Mouse (Mus musculus): Measurements from ENCODE around the gene H2afz. TPM values are rescaled to one million over a fixed set of nuclear protein-coding genes. Genes with fewer than 3 reads are reported as not detected.
A peak's percentile ranks its signal among the peaks of the same experiment; 100 is the strongest.

Gene H2afz
- polyA plus RNA-seq, 1 experiment from 2014 or later, result 676 TPM

- Histone ChIP-seq H3K4me1 (ENCODE audit: insufficient read depth) (peaks cover 7% of the 10 kb centered on the region), H3K27me3 (ENCODE audit: insufficient read depth, low read length) (no peaks in the 10 kb centered on the region), H3K4me2 (ENCODE audit: low read depth, low read length) (no peak overlapping the region), H3K9me3 (ENCODE audit: low read length) (no peaks in the 10 kb centered on the region), H3K36me3 (replicated peaks; ENCODE audit: insufficient read depth, low read length) (no peaks in the 10 kb centered on the region; the same call in 1 of the 2 replicates), H3K27ac (ENCODE audit: low read depth) (no peak overlapping the region), H3K4me3 (ENCODE audit: low read depth, low read length) (no peak overlapping the region), H3K9ac (replicated peaks) (no peak overlapping the region)
- no peak for DNase-seq
- 60% methylated on average over 8 of the region's 8 CpGs for WGBS (ENCODE audit: insufficient replicate concordance)
- TF ChIP-seq CTCF (IDR thresholded peaks at IDR 0.05; ENCODE audit: low read depth) (no peak), EP300 (IDR thresholded peaks at IDR 0.05; ENCODE audit: low read depth) (peak; percentile 47)
- ATAC-seq, result no peak
These were observed 3.7 kb upstream of the H2afz start for GRCm38 (mm10) chr3:137860394-137861170.

- H3K4me3 ChIP-seq (ENCODE audit: low read depth, low read length), result no peak overlapping the region
- no peaks in the 10 kb centered on the region for H3K27me3 ChIP-seq (ENCODE audit: insufficient read depth, low read length)
- no peak overlapping the region for H3K4me2 ChIP-seq (ENCODE audit: low read depth, low read length)
- no peak overlapping the region for H3K27ac ChIP-seq (ENCODE audit: low read depth)
- ATAC-seq (no peak), DNase-seq (no peak)
- 89% methylated on average over 4 of the region's 4 CpGs for WGBS (ENCODE audit: insufficient replicate concordance)
- peaks cover 4% of the 10 kb centered on the region; the same call in 1 of the 2 replicates for H3K36me3 ChIP-seq (replicated peaks; ENCODE audit: insufficient read depth, low read length)
- H3K4me1 ChIP-seq (ENCODE audit: insufficient read depth), result peaks cover 11% of the 10 kb centered on the region
- TF ChIP-seq EP300 (IDR thresholded peaks at IDR 0.05; ENCODE audit: low read depth), result no peak
- no peak for TF ChIP-seq CTCF (IDR thresholded peaks at IDR 0.05; ENCODE audit: low read depth)
- H3K9me3 ChIP-seq (ENCODE audit: low read length), result no peaks in the 10 kb centered on the region
- H3K9ac ChIP-seq (replicated peaks), result no peak overlapping the region
These were observed 2.9 kb upstream of the H2afz start for GRCm38 (mm10) chr3:137861436-137861835.

GRCm38 (mm10) chr3:137862600-137862999 lies 1.7 kb upstream of the H2afz start:
- H3K36me3 ChIP-seq (replicated peaks; ENCODE audit: insufficient read depth, low read length), result peaks cover 8% of the 10 kb centered on the region
- H3K4me1 ChIP-seq (ENCODE audit: insufficient read depth), result peaks cover 18% of the 10 kb centered on the region
- no peak for TF ChIP-seq EP300 (IDR thresholded peaks at IDR 0.05; ENCODE audit: low read depth)
- no peak for TF ChIP-seq CTCF (IDR thresholded peaks at IDR 0.05; ENCODE audit: low read depth)
- no peaks in the 10 kb centered on the region for H3K9me3 ChIP-seq (ENCODE audit: low read length)
- H3K4me3 ChIP-seq (ENCODE audit: low read depth, low read length), result no peak overlapping the region
- no peak overlapping the region for H3K27ac ChIP-seq (ENCODE audit: low read depth)
- no peak for ATAC-seq
- DNase-seq, result no peak
- 88% methylated on average over 3 of the region's 3 CpGs for WGBS (ENCODE audit: insufficient replicate concordance)
- no peak overlapping the region for H3K4me2 ChIP-seq (ENCODE audit: low read depth, low read length)
- no peak overlapping the region for H3K9ac ChIP-seq (replicated peaks)
- no peaks in the 10 kb centered on the region for H3K27me3 ChIP-seq (ENCODE audit: insufficient read depth, low read length)

GRCm38 (mm10) chr3:137863330-137864123 lies 760 bp upstream of the H2afz start:
- Histone ChIP-seq H3K9ac (replicated peaks) (peak overlapping the region; percentile 73), H3K4me2 (ENCODE audit: low read depth, low read length) (peak overlapping the region; percentile 89), H3K4me1 (ENCODE audit: insufficient read depth) (peaks cover 22% of the 10 kb centered on the region), H3K36me3 (replicated peaks; ENCODE audit: insufficient read depth, low read length) (peaks cover 8% of the 10 kb centered on the region), H3K9me3 (ENCODE audit: low read length) (no peaks in the 10 kb centered on the region), H3K27ac (ENCODE audit: low read depth) (peak overlapping the region; percentile 98), H3K4me3 (ENCODE audit: low read depth, low read length) (peak overlapping the region; percentile 89), H3K27me3 (ENCODE audit: insufficient read depth, low read length) (no peaks in the 10 kb centered on the region)
- ATAC-seq (no peak), DNase-seq (no peak)
- 36% methylated on average over 22 of the region's 22 CpGs for WGBS (ENCODE audit: insufficient replicate concordance)
- TF ChIP-seq CTCF (IDR thresholded peaks at IDR 0.05; ENCODE audit: low read depth) (no peak; the same call in 1 of the 2 replicates), EP300 (IDR thresholded peaks at IDR 0.05; ENCODE audit: low read depth) (peak; percentile 46; the same call in 1 of the 2 replicates)

- peaks cover 24% of the 10 kb centered on the region for H3K4me1 ChIP-seq (ENCODE audit: insufficient read depth)
- 1% methylated on average over 50 of the region's 74 CpGs for WGBS (ENCODE audit: insufficient replicate concordance)
- peak overlapping the region; percentile 98 for H3K27ac ChIP-seq (ENCODE audit: low read depth)
- peak; percentile 96 for DNase-seq
- H3K9ac ChIP-seq (replicated peaks), result peak overlapping the region; percentile 95
- peak; percentile 45 for ATAC-seq
- H3K4me2 ChIP-seq (ENCODE audit: low read depth, low read length), result peak overlapping the region; percentile 89
- no peaks in the 10 kb centered on the region for H3K9me3 ChIP-seq (ENCODE audit: low read length)
- TF ChIP-seq EP300 (IDR thresholded peaks at IDR 0.05; ENCODE audit: low read depth) (peak; percentile 56), CTCF (IDR thresholded peaks at IDR 0.05; ENCODE audit: low read depth) (peak; percentile 95)
- H3K4me3 ChIP-seq (ENCODE audit: low read depth, low read length), result peak overlapping the region; percentile 89
- H3K36me3 ChIP-seq (replicated peaks; ENCODE audit: insufficient read depth, low read length), result peaks cover 8% of the 10 kb centered on the region
- H3K27me3 ChIP-seq (ENCODE audit: insufficient read depth, low read length), result no peaks in the 10 kb centered on the region
These were observed 998 bp downstream of the H2afz start for GRCm38 (mm10) chr3:137864988-137865982.
